Mouse (Mus musculus) embryonic facial prominence, embryonic 15.5 days (tissue): ENCODE results near the gene Pcdh9. TPM values are rescaled to one million over a fixed set of nuclear protein-coding genes. Genes with fewer than 3 reads are reported as not detected.

ENCODE experiments used
- ATAC-seq: fragments of 200-750 bp; cut with Nextera tagmentation; 2 replicates; pipeline ENCODE4 v1.8.0; 2017; ENCODE audit warnings: low read depth, moderate TSS enrichment; ENCODE audit not compliant: insufficient number of reproducible peaks, low FRiP score, low TSS enrichment
- H3K27ac ChIP-seq: fragments of 300-500 bp; sonication (generic); replicated peaks from 2 replicates; pipeline ENCODE4 v1.5.1; 2015; ENCODE audit warnings: mild to moderate bottlenecking, inconsistent platforms
- H3K27me3 ChIP-seq: fragments of 300-500 bp; sonication (generic); 2 replicates; pipeline ENCODE4 v1.6.1; 2015; ENCODE audit warnings: inconsistent platforms
- H3K36me3 ChIP-seq: fragments of 300-500 bp; sonication (generic); 2 replicates; pipeline ENCODE4 v1.6.1; 2015; ENCODE audit warnings: mild to moderate bottlenecking, inconsistent platforms
- H3K4me1 ChIP-seq: fragments of 300-500 bp; sonication (generic); 2 replicates; pipeline ENCODE4 v1.6.1; 2015; ENCODE audit warnings: inconsistent platforms
- H3K4me2 ChIP-seq: fragments of 300-500 bp; sonication (generic); replicated peaks from 2 replicates; pipeline ENCODE4 v1.6.1; 2015; ENCODE audit warnings: mild to moderate bottlenecking, inconsistent platforms
- H3K4me3 ChIP-seq: fragments of 300-500 bp; sonication (generic); replicated peaks from 2 replicates; pipeline ENCODE4 v1.5.1; 2015; ENCODE audit warnings: mild to moderate bottlenecking, inconsistent platforms
- H3K9ac ChIP-seq: fragments of 300-500 bp; sonication (generic); 2 replicates; pipeline ENCODE4 v1.6.1; 2015; ENCODE audit warnings: inconsistent platforms
- H3K9me3 ChIP-seq: fragments of 300-500 bp; sonication (generic); replicated peaks from 2 replicates; pipeline ENCODE4 v1.6.1; 2016; ENCODE audit warnings: inconsistent platforms
- WGBS: fragments of 180-500 bp; shearing (Covaris S2); methylation state at CpG from one replicate; pipeline ENCODE4 v1.1.7; 2015; 5-methylcytosine and 5-hydroxymethylcytosine counted together
- polyA plus RNA-seq: library from polyadenylated mRNA; unstranded; fragments of >200 nt; fragmentation: Nextera tagmentation; extraction: Ambion mirVana; gene quantifications from 2 replicates; pipeline ENCODE4 v1.2.1, GENCODE M21; 2015

Gene Pcdh9
- polyA plus RNA-seq, 1 experiment from 2014 or later, result 58.5 TPM

GRCm38 (mm10) chr14:93463360-93463892, 427.1 kb downstream of the Pcdh9 start:
- Histone ChIP-seq H3K36me3 (no peaks in the 10 kb centered on the region), H3K9ac (no peak overlapping the region), H3K9me3 (no peaks in the 10 kb centered on the region), H3K4me1 (no peaks in the 10 kb centered on the region), H3K27ac (no peak overlapping the region), H3K4me3 (no peak overlapping the region), H3K27me3 (no peaks in the 10 kb centered on the region), H3K4me2 (no peak overlapping the region)
- no peak for ATAC-seq
- 64% methylated on average over 4 of the region's 4 CpGs for WGBS

GRCm38 (mm10) chr14:93450930-93451665, 439.4 kb downstream of the Pcdh9 start:
- no peak overlapping the region for H3K4me2 ChIP-seq
- H3K27me3 ChIP-seq, result no peaks in the 10 kb centered on the region
- no peak overlapping the region for H3K27ac ChIP-seq
- no peak overlapping the region for H3K9ac ChIP-seq
- H3K4me3 ChIP-seq, result no peak overlapping the region
- H3K36me3 ChIP-seq, result no peaks in the 10 kb centered on the region
- no peaks in the 10 kb centered on the region for H3K4me1 ChIP-seq
- H3K9me3 ChIP-seq, result no peaks in the 10 kb centered on the region
- WGBS, result 71% methylated on average over 5 of the region's 5 CpGs
- ATAC-seq, result no peak

DNA sequence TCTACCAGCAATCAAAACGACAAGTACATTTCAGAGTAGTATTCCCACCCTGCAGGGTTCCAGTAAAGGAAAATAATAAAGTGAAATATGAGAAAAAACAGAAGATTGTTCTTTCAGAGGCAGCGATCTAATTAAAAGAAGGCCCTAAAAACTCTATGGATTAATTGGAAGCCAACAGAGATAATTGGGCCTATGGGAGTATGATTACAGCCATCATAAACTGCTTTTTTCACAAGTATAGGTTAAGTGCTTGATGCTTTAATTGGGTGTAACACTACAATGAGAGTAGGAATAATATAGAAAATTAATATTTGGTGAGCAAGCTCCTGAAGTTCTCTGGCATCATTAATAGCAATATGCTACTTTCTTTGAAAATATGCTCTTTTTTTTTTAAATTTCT, 448.6 kb downstream of the Pcdh9 start:
- WGBS, result 71% methylated on average over 2 of the region's 2 CpGs
- no peak for ATAC-seq
- Histone ChIP-seq H3K27me3 (no peaks in the 10 kb centered on the region), H3K4me1 (no peaks in the 10 kb centered on the region), H3K4me3 (no peak overlapping the region), H3K4me2 (no peak overlapping the region), H3K9ac (no peak overlapping the region), H3K36me3 (no peaks in the 10 kb centered on the region), H3K9me3 (no peaks in the 10 kb centered on the region), H3K27ac (no peak overlapping the region)

DNA sequence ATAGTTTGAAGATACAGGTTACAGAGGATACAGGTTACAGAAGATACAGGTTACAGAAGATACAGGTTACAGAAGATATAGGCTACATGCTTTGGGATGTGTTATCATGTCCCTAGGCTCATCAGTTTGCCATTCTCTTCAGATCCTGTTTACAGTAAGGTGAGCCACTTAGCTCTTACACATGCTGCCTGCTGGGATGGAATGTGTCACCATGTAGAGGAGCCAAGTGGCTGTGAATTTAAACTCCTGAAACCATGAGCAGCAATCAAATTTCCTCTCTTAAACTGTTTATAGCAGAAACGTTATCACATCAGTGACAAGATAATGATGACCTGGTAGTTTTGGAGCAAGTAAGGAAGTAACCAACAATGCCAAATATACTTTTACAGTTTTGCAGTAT, 453.3 kb downstream of the Pcdh9 start:
- H3K4me2 ChIP-seq, result no peak overlapping the region
- no peak overlapping the region for H3K27ac ChIP-seq
- H3K4me3 ChIP-seq, result no peak overlapping the region
- no peak for ATAC-seq
- no peak overlapping the region for H3K9ac ChIP-seq
- no peaks in the 10 kb centered on the region for H3K27me3 ChIP-seq
- no peaks in the 10 kb centered on the region for H3K4me1 ChIP-seq
- no peaks in the 10 kb centered on the region for H3K36me3 ChIP-seq
- WGBS, result 67% methylated on average over 1 of the region's 1 CpGs
- no peaks in the 10 kb centered on the region for H3K9me3 ChIP-seq

- Histone ChIP-seq H3K4me2 (no peak overlapping the region), H3K4me1 (no peaks in the 10 kb centered on the region), H3K9me3 (no peaks in the 10 kb centered on the region), H3K4me3 (no peak overlapping the region), H3K36me3 (no peaks in the 10 kb centered on the region), H3K9ac (no peak overlapping the region), H3K27me3 (no peaks in the 10 kb centered on the region), H3K27ac (no peak overlapping the region)
- WGBS, result 57% methylated on average over 3 of the region's 3 CpGs
- ATAC-seq, result no peak
Observed at GRCm38 (mm10) chr14:93416752-93417151, 473.7 kb downstream of the Pcdh9 start.

DNA sequence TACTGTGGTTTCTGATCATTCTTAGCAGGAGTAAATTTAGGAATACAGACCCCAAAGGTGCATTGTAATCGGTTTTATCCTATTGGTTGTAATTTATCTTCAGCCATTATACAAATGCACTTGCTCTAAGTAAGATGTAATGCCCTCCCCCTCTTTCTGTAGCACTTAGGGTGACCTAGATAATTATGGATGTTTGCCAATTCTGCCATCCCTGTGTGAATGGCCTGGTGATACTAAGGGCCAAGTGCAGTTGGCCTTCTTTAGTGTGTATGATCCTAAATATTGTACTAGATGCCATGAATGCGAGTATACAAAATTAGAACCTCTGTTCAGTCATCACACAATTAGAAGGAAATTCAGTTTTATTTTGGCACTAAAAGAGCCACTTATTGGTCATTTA, 475.0 kb downstream of the Pcdh9 start:
- Histone ChIP-seq H3K4me3 (no peak overlapping the region), H3K4me2 (no peak overlapping the region), H3K27ac (no peak overlapping the region), H3K36me3 (no peaks in the 10 kb centered on the region), H3K4me1 (no peaks in the 10 kb centered on the region), H3K9ac (no peak overlapping the region), H3K27me3 (no peaks in the 10 kb centered on the region), H3K9me3 (no peaks in the 10 kb centered on the region)
- no peak for ATAC-seq
- 86% methylated on average over 2 of the region's 2 CpGs for WGBS

- H3K4me1 ChIP-seq, result no peaks in the 10 kb centered on the region
- H3K9me3 ChIP-seq, result no peaks in the 10 kb centered on the region
- no peaks in the 10 kb centered on the region for H3K27me3 ChIP-seq
- H3K9ac ChIP-seq, result no peak overlapping the region
- ATAC-seq, result no peak
- H3K27ac ChIP-seq, result no peak overlapping the region
- H3K4me2 ChIP-seq, result no peak overlapping the region
- 87% methylated on average over 1 of the region's 1 CpGs for WGBS
- no peak overlapping the region for H3K4me3 ChIP-seq
- H3K36me3 ChIP-seq, result no peaks in the 10 kb centered on the region
Observed at GRCm38 (mm10) chr14:93409314-93409713, 481.2 kb downstream of the Pcdh9 start.

- H3K9me3 ChIP-seq, result no peaks in the 10 kb centered on the region
- H3K4me2 ChIP-seq, result no peak overlapping the region
- ATAC-seq, result no peak
- 87% methylated on average over 5 of the region's 5 CpGs for WGBS
- no peak overlapping the region for H3K4me3 ChIP-seq
- H3K36me3 ChIP-seq, result no peaks in the 10 kb centered on the region
- no peak overlapping the region for H3K27ac ChIP-seq
- H3K4me1 ChIP-seq, result no peaks in the 10 kb centered on the region
- no peaks in the 10 kb centered on the region for H3K27me3 ChIP-seq
- H3K9ac ChIP-seq, result no peak overlapping the region
Observed at GRCm38 (mm10) chr14:93407747-93408146, 482.7 kb downstream of the Pcdh9 start.

GRCm38 (mm10) chr14:93385090-93385489, 505.4 kb downstream of the Pcdh9 start:
- H3K9ac ChIP-seq, result no peak overlapping the region
- H3K4me2 ChIP-seq, result no peak overlapping the region
- H3K4me1 ChIP-seq, result no peaks in the 10 kb centered on the region
- no peaks in the 10 kb centered on the region for H3K27me3 ChIP-seq
- no peak for ATAC-seq
- H3K36me3 ChIP-seq, result no peaks in the 10 kb centered on the region
- H3K27ac ChIP-seq, result no peak overlapping the region
- no peaks in the 10 kb centered on the region for H3K9me3 ChIP-seq
- 71% methylated on average over 2 of the region's 2 CpGs for WGBS
- no peak overlapping the region for H3K4me3 ChIP-seq

GRCm38 (mm10) chr14:93381163-93381562, 509.3 kb downstream of the Pcdh9 start:
- no peak overlapping the region for H3K9ac ChIP-seq
- WGBS, result 32% methylated on average over 4 of the region's 4 CpGs
- H3K36me3 ChIP-seq, result no peaks in the 10 kb centered on the region
- H3K27me3 ChIP-seq, result no peaks in the 10 kb centered on the region
- H3K9me3 ChIP-seq, result no peaks in the 10 kb centered on the region
- no peaks in the 10 kb centered on the region for H3K4me1 ChIP-seq
- no peak for ATAC-seq
- H3K4me2 ChIP-seq, result no peak overlapping the region
- no peak overlapping the region for H3K4me3 ChIP-seq
- H3K27ac ChIP-seq, result no peak overlapping the region

DNA sequence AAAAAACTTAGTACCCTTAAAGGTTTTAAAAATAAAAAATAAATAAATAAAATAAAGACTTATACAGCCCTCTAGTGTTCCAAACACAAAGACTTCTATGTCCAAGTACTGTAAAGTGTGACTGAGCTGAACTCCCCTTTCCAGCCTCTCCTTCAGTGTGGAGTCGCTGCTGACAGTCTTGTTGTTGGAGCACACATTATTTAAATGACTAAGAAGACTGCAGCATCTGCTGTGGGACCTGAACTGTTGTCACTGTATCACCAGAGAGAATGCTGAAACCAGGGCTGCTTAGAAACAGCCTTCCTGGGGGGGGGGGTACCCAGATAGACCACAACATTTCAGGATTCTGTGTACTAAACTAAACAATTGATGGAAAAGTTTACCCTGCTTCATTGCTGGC, 509.7 kb downstream of the Pcdh9 start:
- Histone ChIP-seq H3K4me1 (no peaks in the 10 kb centered on the region), H3K27ac (no peak overlapping the region), H3K9me3 (no peaks in the 10 kb centered on the region), H3K36me3 (no peaks in the 10 kb centered on the region), H3K4me2 (no peak overlapping the region), H3K9ac (no peak overlapping the region), H3K27me3 (no peaks in the 10 kb centered on the region), H3K4me3 (no peak overlapping the region)
- no peak for ATAC-seq
- 26% methylated on average over 1 of the region's 1 CpGs for WGBS

DNA sequence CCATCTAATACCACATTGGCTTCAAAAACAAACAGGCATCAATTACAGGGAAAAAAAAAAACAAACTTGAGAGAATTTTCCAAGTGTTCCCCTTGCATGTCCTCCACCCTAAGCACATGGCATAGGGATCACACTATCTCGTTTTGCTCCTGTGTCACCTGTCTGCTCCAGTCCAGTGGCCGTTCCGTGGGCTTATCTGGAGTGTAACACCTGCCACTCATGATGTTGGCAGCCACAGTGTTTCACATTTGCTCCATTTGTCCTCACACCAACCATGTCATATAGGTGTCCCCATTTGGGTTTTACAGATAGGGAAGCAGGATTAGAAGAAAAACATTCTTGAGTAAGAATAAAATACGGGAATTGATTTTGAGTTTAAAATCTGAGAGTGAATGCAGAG, 514.3 kb downstream of the Pcdh9 start:
- Histone ChIP-seq H3K27me3 (no peaks in the 10 kb centered on the region), H3K4me1 (no peaks in the 10 kb centered on the region), H3K27ac (no peak overlapping the region), H3K9me3 (no peaks in the 10 kb centered on the region), H3K9ac (no peak overlapping the region), H3K4me3 (no peak overlapping the region), H3K4me2 (no peak overlapping the region), H3K36me3 (no peaks in the 10 kb centered on the region)
- 65% methylated on average over 4 of the region's 4 CpGs for WGBS
- ATAC-seq, result no peak
